Mouse (Mus musculus): Measurements from ENCODE around the gene Ttc21b.

GRCm38 (mm10) chr2:66142268-66142667 lies 114.1 kb downstream of the Ttc21b start:
- TF ChIP-seq CTCF (IDR thresholded peaks at IDR 0.05; ENCODE audit: borderline replicate concordance, extremely low read depth, insufficient read depth, insufficient read length) (no peak), POLR2A (IDR thresholded peaks at IDR 0.05; ENCODE audit: borderline replicate concordance, extremely low read depth, insufficient read depth, insufficient read length, poor library complexity, severe bottlenecking) (no peak)
